Mouse (Mus musculus) monocyte, adult 2 months (primary cell): ENCODE measurements at regions not wholly inside any gene's neighbourhood (a gene's known extent, or its start where the extent isn't known, plus 50 kb on each side); places are given as distances from the start of the nearest gene placed in this dataset.

Source experiments
- DNase-seq, 2 experiments: peaks; one replicate each; pipeline ENCODE4 v3.0.0; 2022; ENCODE audit warnings: low spot score in 2 of 2, low read depth in 1 of 2

DNA sequence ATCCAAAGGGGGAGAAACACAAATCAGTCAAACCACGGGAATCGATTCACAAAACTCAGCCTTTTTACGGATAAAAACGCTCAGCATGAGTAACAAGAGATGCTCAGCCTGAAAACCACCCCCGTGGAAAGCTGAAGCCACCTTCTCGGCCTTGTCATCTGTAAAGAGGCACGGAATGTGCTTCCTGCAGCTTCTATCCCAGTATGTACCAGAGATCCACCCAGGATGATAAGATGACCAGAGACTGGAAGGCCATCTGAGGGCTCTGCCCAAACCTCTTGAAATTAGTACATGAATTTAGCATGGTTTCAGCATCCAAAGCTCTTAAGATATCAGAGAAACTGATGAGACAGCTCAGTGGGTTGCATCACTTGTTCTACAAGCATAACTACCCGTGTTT is 149.0 kb upstream of the Mgmt start:
- DNase-seq, result no peak

DNA sequence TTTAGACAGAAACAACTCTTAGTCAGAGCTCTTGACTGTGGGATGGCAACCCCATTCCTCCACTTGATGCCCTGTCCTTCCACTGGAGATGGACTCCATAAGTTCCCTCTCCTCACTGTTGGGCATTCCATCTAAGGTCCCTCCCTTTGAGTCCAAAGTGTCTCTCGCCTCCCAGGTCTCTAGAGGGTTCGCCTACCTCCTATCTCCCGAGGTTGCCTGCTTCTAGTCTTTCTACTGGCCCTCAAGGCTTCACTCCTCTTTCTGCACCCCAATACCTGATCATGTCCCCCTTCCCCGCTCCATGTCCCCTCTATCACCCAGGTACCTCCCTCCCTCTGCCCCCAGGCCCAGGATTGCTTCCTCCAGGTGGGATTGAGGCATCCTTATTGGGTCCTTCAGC is 142.9 kb upstream of the Mgmt start:
- no peak for DNase-seq

DNA sequence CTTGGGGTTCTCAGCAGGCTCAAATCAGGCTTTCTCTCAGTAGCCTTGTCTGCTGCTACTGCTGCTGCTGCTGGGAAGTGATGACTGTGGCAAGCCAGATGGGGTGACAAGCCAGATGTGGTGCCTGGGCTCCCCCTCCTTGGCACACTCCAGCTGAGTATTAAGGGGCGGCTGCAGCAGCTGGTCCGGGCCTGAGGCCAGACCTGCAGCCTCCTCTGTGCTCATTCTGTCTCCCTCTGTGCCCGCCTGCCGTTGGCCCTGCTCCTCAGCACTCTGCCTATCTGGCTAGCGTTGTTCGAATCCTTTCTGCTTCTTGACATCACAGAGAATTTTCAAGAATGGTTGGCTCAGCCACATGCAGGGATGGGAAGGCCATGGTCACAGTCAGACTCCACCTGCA is 139.6 kb upstream of the Mgmt start:
- no peak for DNase-seq

DNA sequence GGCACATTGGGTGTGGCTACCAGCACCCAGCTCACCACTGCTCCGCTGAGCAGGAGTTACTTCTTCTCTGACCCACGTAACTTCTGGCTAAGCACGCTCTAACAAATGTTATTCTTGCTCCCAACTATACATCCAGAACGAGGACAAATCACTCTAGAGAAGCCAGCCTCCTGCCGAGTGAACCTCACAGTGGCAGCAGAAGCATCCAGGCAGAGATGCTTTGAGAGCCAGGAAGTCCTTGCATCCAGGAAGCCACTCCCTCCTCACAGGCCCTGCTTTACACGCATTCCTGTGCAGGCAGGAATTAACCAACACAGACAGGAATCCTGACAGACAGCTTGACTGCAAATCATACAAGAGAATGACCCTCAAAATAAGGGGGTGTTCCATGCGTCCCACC is 129.4 kb upstream of the Mgmt start:
- no peak for DNase-seq

DNA sequence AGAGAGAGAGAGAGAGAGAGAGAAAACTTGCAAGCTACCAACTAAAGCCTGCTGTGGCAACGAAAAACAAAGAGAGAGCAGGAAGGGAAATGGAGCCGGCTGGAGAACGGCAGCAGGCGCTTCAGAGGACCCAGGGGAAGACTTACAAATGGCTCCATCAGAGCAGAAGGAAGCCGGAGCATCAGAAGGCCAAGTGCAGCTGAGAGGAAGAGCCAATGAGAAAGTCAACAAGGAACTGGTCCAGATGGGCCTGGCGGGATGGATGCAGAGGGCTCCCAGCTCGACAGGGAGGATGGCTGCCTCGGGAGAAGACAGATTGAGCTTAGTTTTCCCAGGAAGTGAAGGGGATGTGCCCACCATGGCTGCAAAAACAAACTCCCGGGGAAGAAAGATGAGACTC is 127.2 kb upstream of the Mgmt start:
- no peak for DNase-seq

DNA sequence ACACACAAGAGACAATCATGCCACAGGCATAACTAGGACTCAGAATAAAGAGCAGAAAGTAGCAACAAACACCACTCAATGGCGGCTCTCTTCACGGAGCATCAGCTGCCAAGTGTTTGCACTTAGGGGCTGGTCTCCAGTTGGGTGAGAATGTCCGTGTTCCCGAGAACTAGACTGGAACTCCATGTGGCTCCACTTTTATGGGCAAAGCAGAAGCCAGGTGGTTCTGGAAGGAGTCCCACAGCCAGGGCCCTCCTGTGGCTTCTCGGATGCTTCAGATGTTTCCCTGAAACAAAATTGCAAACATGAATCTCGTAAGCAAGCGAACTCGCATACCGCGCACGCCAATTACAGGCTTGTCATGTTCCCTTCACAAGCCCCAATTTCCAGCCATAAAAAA is 113.7 kb upstream of the Mgmt start:
- DNase-seq, result no peak

DNA sequence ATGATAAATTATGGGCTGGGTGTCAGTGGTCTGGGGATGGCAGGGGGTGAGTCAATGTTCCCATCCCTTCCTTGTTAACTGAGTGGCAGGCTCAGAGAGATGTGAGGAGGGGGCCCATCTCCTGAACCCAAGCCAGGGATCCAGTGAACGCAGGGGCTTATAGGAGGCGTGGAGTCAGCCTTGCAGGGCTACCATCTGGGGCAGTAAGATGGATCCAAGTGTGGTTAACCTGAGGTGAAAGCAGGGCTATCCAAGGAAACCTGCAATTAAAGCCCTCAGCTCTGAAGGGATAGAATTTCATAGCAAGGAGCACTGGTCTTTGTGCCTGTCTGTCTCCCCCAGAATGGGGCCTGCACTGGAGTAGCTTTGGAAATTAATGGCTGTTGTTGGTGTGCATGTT is 103.3 kb upstream of the Mgmt start:
- no peak for DNase-seq

DNA sequence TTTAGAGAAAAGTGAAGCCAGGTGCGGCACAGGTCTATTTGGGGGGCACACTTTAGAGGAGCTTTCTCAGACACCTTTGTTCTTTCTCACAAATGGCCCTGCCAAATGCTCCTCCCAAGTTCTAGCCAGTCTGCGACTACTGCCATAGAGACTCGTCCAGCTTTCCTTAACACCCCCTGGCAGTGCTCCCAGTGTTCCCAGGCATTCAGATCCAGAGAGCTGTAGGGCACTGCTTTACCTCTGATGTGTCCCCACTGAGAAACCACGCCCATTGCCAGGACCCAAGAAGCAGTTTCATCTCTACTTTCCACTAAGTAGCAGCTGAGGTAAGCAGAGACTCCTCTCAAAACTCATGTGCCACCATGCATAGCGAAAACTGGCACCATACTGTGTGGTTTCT is 102.3 kb upstream of the Mgmt start:
- no peak for DNase-seq

DNA sequence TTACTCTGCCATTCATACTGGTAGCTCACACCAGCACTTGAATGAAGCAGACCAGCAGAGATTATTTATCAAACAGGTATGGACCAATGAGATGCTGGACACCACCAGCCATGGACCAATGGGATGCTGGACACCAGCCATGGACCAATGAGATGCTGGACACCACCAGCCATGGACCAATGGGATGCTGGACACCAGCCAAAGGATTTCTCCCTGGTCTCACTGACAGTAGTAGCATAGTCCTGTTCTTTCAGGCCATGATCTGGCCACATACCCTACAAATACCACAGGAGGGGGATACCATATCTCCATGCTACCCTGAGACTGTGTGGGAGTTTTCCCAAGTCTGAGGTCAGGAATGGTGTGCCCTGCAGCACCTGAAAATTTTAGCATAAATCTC is 98.0 kb upstream of the Mgmt start:
- no peak for DNase-seq

DNA sequence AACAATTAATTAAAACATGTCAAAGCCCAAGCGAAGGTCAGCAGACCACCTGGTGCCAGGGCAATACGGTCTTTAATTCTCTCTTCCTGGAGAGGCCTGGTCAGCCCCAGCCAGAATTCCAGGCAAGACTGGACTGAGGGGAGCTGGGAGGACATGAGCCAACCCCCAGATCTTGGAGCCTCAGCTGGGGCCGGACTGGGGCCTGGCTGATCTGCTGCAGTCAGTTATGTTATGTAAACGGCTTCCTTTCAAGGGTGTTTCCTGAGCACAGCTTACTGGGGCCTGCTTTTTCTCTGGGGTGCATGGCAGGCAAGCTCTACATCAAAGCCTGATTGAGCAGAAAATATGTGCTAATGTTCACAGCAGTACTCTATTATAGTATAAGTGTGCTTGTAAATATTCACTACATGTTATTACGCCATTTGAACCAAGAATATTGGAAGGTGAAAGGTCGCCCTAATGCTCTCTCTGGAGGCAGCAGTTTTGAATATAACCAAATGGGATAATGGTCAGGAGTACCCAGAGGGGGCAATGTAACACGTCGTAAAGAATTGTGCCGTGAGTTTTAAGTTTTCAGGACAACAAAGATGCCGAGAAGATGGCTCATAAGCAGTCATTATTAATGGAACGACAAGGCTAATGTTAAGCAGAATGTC is 96.5 kb upstream of the Mgmt start:
- no peak for DNase-seq

DNA sequence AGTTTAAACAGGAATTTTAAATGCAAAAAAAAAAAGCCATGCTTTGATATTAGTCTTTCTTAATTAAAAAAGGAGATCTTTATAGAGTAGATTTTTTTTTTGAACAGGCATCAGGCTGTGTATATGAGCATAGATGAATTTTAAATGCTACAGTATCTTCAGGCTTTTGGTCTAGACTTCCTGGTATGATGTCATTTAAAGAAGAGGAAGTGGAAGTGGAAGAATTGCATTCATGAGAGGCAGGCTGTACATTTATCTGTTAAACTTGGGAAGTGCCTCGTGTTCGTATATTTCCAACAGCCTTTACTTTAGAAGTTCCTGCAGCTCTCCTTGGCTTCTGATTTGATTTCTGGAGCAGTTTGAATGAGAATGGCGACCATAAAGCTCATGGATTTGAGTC is 95.8 kb upstream of the Mgmt start:
- DNase-seq, result no peak

DNA sequence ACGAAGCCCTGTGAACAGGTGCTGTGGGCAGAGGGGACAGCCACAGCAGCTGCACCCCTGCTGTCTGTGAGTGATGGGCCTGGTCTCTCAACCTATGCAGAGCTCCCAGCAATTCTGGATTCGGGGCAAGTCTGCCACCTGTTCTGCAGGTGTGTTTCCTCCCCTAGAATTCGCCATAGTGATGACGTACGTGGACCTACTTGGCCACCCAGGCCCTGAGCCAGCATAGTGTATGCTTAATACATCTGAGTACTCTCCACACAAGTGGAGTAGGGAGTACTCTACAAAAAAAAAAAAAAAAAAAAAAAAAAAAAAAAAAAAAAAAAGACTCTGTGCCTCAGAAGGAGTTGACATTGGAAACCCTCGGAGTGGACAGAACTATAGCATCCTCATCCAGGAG is 87.3 kb upstream of the Mgmt start:
- no peak for DNase-seq

DNA sequence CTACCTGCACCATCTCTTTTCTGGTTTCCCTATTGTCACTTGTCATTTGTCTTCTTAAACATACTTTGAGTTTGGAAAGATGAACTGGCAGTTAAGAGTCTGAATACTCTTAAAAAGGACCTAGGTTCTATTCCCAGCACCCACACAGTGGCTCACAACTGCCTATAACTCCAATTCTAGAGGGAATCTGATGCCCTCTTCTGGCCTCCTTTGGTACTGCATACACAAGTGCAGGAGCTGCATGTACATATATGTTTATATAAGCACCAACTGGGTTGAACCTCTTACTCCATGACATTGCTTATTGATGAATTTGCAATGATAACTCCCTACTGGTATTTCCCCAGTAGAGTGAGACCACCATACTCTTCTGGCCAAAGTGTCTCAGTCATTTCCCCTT is 86.4 kb upstream of the Mgmt start:
- DNase-seq, result no peak

DNA sequence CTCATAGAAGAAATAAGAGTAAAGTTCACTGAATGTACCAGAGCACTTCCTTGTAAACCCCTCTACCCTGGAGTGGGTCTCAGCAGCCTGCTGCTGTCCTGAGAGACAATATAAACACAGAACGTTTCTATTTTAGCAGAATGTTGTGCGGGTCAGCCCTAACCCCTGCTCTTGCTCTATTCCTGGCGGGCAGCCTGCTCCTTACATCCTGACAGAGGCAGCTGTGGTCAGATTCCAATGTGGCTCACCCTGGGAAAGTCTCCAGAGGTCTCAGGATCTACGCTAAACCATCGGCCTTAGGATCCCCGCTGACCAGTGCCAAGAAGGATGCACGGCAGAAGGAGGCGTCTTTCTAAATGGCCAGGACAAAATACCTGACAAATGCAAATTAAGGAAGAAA is 84.8 kb upstream of the Mgmt start:
- DNase-seq, result no peak

DNA sequence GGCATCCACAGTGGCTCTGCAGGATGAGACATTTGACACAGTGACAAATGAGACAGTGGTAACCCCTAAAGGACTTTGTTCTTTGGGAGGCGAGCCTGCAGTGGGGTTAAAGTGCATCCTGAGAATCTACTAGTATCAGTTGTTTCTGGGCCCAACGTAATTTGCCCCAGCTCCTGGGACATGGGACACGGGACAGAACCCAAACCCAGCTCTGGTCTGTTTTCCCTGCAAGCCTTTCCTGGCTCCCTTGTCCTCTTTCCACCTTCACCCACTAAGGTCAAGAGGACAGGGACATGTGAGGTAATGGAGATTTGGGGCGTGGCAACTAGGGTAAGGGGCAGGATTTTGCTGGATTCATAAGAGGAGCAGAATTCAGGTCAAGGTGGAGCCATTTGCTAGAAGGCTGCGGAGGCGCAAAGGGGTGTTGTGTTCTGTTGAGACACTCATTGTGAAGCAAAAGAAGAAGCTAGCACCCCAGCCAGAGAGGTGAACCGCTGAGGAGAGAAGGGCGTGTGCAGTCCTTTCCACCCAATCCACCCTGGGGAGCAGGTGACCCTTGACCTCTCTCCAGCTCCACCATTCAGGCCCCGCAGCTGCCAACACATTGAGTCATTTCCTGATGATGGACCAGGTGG is 80.6 kb upstream of the Mgmt start:
- no peak for DNase-seq

DNA sequence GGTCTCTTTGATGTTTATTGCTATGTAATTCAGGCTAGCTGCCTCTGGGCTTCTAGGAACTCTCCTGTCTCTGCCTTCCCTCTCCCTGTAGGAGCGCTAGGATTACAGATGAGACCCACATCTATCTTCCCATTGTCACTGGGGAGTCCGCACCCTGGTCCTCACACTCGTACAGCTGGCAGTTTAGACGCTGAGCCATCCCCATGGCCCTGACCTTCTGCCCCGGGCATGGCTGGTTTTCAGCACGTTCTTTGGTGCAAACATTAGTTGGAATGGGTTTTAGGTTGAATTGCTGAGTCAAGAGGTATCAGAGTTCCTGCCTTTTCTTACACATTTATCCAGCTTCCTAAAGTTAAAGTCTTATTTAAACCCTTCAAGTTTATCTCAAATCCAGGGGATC is 79.7 kb upstream of the Mgmt start:
- DNase-seq, result no peak

DNA sequence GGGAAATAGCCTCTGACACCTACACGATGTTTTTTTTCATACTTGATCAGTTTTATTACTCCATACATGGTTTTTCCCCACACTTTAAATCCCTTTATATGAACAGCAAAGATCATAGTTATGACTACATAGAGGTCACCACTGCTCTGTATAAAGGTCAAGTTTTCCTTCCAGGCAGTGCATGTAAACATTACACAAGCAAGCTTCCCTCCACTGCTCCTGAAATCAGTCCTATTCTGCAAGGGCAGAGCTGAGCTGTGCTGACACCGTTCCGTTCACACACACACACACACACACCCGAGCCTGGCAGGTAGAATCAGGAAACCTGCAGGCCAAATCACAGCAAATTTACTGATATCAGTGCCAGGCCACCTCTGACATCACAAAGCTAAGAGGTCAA is 74.1 kb upstream of the Mgmt start:
- no peak for DNase-seq

DNA sequence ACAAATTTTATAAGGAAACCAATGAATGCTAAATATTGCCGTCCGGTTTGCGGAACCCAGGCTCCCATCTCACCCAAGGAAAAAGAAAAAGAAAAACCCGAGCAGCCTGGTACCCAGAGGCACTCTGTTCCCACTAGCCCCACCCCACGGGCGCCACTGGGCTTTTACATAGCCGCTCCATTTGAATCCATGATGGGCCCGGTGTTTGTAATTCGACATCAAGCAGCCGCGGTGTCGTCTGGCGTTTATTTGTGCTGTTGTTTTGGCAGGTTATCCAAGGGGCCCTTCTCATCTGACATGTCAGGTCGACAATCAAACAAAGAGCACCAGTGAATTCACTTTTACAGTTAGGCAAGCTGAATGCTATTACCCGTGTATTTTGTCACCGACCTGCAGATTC is 68.8 kb upstream of the Mgmt start:
- no peak for DNase-seq

DNA sequence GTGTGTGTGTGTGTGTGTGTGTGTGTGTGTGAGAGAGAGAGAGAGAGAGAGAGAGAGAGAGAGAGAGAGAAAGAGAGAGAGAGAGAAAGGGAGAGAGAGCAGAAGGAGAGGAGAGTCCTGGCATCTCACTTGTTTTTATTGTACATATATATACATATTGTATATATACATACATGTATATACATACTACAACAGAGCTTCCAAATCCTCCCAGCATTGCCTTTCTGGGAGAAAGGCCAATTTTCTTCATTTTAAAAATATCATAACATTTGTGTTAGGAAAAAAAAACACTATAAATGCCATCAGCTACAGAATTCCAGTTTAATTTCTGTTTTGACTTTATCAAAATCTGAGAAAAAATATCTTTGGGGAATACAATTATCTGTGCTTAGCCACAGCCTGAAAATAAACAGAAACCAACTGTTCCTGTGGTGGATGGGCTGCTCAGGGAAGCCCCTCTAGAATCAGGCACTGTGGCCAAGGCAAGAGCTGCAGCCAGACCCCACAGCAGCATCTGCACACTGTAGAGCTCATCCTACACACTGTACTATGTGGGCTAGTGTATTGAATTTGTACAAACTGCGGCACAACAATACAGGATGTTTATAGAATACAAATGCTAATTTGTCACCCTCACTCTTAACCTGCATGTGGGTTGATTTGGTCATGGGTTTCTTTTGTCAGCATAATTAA is 64.6 kb upstream of the Mgmt start:
- DNase-seq, result no peak

DNA sequence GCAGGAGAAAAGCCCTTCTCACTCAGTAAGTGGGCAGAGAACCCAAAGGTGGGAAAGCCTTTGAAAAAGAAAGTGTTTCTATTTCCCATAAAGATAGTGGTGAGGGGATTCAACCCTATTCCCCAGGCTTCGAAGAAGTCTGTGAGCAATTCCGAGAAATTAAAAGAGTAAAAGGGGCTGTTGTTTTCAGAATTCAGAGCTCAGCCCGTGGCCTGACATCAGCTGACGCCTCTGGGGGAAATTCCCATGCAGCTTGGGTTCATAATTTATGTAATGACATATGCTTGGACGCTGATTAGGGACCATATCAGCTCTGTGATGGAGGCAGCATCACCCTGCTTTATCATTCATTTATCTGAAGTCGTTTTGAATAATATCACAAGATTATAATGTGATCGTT is 62.0 kb upstream of the Mgmt start:
- DNase-seq, result no peak

DNA sequence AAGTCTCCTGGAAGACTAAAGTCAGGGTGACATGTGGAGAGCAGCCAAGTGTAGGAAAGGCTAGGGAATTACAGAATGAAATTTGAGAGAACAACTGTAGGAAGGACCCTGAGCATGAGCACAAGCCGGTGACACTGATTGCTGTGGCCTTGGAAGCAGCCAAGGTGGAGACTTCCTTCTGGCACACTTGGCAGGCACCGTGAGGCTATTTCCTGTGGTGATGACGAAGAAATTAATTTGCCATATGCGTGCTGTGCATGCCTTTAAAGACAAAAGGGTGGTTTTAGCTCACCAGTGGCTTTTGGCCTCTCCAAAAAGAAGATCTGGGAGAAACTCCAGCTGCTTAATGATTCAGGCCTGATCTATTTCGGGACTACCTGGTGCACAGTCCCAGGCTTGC is 55.4 kb upstream of the Mgmt start:
- DNase-seq, result no peak

DNA sequence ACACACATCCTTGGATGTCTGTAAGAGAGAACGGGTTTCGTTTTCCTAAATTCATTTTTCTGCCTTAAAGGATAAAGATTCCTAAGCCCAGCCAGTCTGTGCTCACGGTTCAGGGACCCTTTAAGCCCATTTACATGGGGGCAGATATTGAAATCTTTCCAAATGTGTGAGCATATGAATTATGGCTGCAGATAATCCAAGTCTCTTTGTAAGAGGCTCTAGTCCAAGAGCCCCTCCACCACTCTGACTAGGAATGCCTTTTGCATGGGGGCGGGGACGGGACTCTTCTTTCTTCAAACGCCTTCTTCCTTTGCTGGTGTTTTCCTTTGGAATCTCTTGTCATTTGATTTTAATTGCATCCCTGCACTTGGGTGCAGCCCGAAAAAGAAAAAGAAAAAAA is 54.2 kb upstream of the Mgmt start:
- no peak for DNase-seq

DNA sequence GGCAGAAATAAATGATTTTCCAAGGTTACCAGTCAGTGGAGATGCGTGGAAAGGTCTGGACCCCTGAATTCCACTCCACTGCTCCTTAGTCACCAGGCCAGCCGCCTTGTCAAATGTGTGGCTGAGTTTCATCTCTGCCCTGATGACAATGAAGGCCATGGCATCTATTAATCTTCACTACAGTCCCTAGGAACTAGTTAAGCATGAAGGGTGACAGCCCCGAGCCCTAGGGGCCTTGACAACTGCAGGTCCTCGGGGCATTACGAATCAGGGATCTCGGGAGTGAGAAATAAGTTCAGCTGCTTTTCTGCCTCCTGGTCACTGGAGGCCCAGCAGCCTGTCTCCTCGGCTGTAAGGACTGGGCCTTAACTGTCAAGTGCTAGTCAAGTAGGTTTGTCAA is 51.7 kb upstream of the Mgmt start:
- DNase-seq, result no peak
